Mouse (Mus musculus) embryonic facial prominence, embryonic 10.5 days (tissue): ENCODE data around the gene Sfxn3. TPM values are rescaled to one million over a fixed set of nuclear protein-coding genes. Genes with fewer than 3 reads are reported as not detected.

ENCODE experiments used
- DNase-seq: peaks from one replicate; pipeline ENCODE4 v3.0.0-alpha.2; 2017; ENCODE audit warnings: low spot score
- H3K27ac ChIP-seq: fragments of 300-500 bp; sonication (generic); replicated peaks from 2 replicates; pipeline ENCODE4 v1.5.1; 2016; ENCODE audit warnings: mild to moderate bottlenecking
- H3K27me3 ChIP-seq: fragments of 300-500 bp; sonication (generic); replicated peaks from 2 replicates; pipeline ENCODE4 v1.6.1; 2016; ENCODE audit warnings: low read depth, mild to moderate bottlenecking; ENCODE audit not compliant: poor library complexity, severe bottlenecking
- H3K36me3 ChIP-seq: fragments of 300-500 bp; sonication (generic); replicated peaks from 2 replicates; pipeline ENCODE4 v1.6.1; 2016; ENCODE audit warnings: mild to moderate bottlenecking, moderate library complexity
- H3K4me1 ChIP-seq: fragments of 300-500 bp; sonication (generic); 2 replicates; pipeline ENCODE4 v1.6.1; 2016
- H3K4me3 ChIP-seq: fragments of 300-500 bp; sonication (generic); 2 replicates; pipeline ENCODE4 v1.5.1; 2016; ENCODE audit warnings: mild to moderate bottlenecking, moderate library complexity
- H3K9me3 ChIP-seq: fragments of 300-500 bp; sonication (generic); 2 replicates; pipeline ENCODE4 v1.6.1; 2016; ENCODE audit warnings: mild to moderate bottlenecking
- WGBS: fragments of 180-500 bp; shearing (Covaris S2); methylation state at CpG from one replicate; pipeline ENCODE4 v1.1.7; 2016; 5-methylcytosine and 5-hydroxymethylcytosine counted together
- polyA plus RNA-seq: library from polyadenylated mRNA; unstranded; fragments of >200 nt; fragmentation: Nextera tagmentation; extraction: Ambion mirVana; gene quantifications from 2 replicates; pipeline ENCODE4 v1.2.1, GENCODE M21; 2016

Gene Sfxn3
- polyA plus RNA-seq, 1 experiment from 2014 or later, result 9.8 TPM

GRCm38 (mm10) chr19:45024775-45025174, 22.5 kb upstream of the Sfxn3 start:
- H3K4me3 ChIP-seq, result no peak overlapping the region
- no peaks in the 10 kb centered on the region for H3K27me3 ChIP-seq
- H3K4me1 ChIP-seq, result peaks cover 62% of the 10 kb centered on the region
- no peaks in the 10 kb centered on the region for H3K9me3 ChIP-seq
- 93% methylated on average over 20 of the region's 20 CpGs for WGBS
- H3K27ac ChIP-seq, result no peak overlapping the region
- peak; percentile 16 for DNase-seq
- peaks cover 98% of the 10 kb centered on the region for H3K36me3 ChIP-seq

GRCm38 (mm10) chr19:45025937-45026568, 21.2 kb upstream of the Sfxn3 start:
- peaks cover 87% of the 10 kb centered on the region for H3K36me3 ChIP-seq
- no peaks in the 10 kb centered on the region for H3K27me3 ChIP-seq
- H3K9me3 ChIP-seq, result no peaks in the 10 kb centered on the region
- 0 out of 2 replicates have a peak overlapping the region, but pooled peaks have one; percentile 5 for H3K4me3 ChIP-seq
- H3K4me1 ChIP-seq, result peaks cover 62% of the 10 kb centered on the region
- WGBS, result 91% methylated on average over 37 of the region's 37 CpGs
- H3K27ac ChIP-seq, result 0 out of 2 replicates have a peak overlapping the region, but pooled peaks have one; percentile 4
- peak; percentile 53 for DNase-seq

GRCm38 (mm10) chr19:45026958-45027670, 20.2 kb upstream of the Sfxn3 start:
- DNase-seq, result no peak
- 80% methylated on average over 6 of the region's 6 CpGs for WGBS
- Histone ChIP-seq H3K27ac (no peak overlapping the region), H3K4me1 (peaks cover 61% of the 10 kb centered on the region), H3K36me3 (peaks cover 77% of the 10 kb centered on the region), H3K9me3 (no peaks in the 10 kb centered on the region), H3K4me3 (no peak overlapping the region), H3K27me3 (no peaks in the 10 kb centered on the region)

- 0 out of 2 replicates have a peak, but pooled peaks cover under 1% of the 10 kb centered on the region for H3K27me3 ChIP-seq
- no peak overlapping the region for H3K4me3 ChIP-seq
- WGBS, result 74% methylated on average over 6 of the region's 6 CpGs
- DNase-seq, result no peak
- H3K27ac ChIP-seq, result 0 out of 2 replicates have a peak overlapping the region, but pooled peaks have one; percentile 25
- H3K4me1 ChIP-seq, result peaks cover 63% of the 10 kb centered on the region
- peaks cover 69% of the 10 kb centered on the region for H3K36me3 ChIP-seq
- no peaks in the 10 kb centered on the region for H3K9me3 ChIP-seq
Measured at GRCm38 (mm10) chr19:45027848-45028247, 19.5 kb upstream of the Sfxn3 start.

DNA sequence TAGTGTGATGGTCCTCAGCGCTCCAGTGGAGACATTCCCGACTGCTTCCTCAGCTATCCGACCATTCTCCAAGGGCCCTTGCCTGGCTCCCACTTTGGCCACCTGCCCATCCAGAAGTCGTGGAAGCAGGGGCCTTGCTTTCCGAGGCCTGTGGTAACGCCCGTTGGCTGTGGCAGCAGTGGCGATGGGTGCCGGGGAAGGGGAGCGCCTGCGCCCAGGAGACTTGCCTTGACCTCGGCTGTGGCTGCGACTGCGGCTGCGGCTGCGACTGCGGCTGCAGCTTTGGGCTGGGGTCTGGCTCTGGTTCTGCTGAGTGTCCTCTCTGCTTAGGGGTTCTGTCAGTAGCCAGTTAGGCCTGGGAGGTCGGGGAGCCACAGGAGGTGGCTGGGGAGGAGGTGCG, 18.6 kb upstream of the Sfxn3 start:
- no peak for DNase-seq
- WGBS, result 65% methylated on average over 19 of the region's 19 CpGs
- H3K9me3 ChIP-seq, result no peaks in the 10 kb centered on the region
- H3K4me1 ChIP-seq, result peaks cover 66% of the 10 kb centered on the region
- H3K27me3 ChIP-seq, result 0 out of 2 replicates have a peak, but pooled peaks cover 4% of the 10 kb centered on the region
- peaks cover 60% of the 10 kb centered on the region for H3K36me3 ChIP-seq
- peak overlapping the region; percentile 25; the same call in 1 of the 2 replicates for H3K27ac ChIP-seq
- peak overlapping the region; percentile 3; the same call in 1 of the 2 replicates for H3K4me3 ChIP-seq

GRCm38 (mm10) chr19:45029571-45029970, 17.7 kb upstream of the Sfxn3 start:
- Histone ChIP-seq H3K27ac (peak overlapping the region; percentile 40), H3K9me3 (no peaks in the 10 kb centered on the region), H3K27me3 (0 out of 2 replicates have a peak, but pooled peaks cover 4% of the 10 kb centered on the region), H3K36me3 (peaks cover 52% of the 10 kb centered on the region), H3K4me3 (no peak overlapping the region), H3K4me1 (peaks cover 67% of the 10 kb centered on the region)
- no peak for DNase-seq
- 54% methylated on average over 9 of the region's 9 CpGs for WGBS

- Histone ChIP-seq H3K4me3 (no peak overlapping the region), H3K27ac (peak overlapping the region; percentile 40; the same call in 1 of the 2 replicates), H3K4me1 (peaks cover 69% of the 10 kb centered on the region), H3K36me3 (peaks cover 47% of the 10 kb centered on the region), H3K27me3 (0 out of 2 replicates have a peak, but pooled peaks cover 4% of the 10 kb centered on the region), H3K9me3 (no peaks in the 10 kb centered on the region)
- DNase-seq, result peak; percentile 81
- 38% methylated on average over 8 of the region's 8 CpGs for WGBS
Measured at GRCm38 (mm10) chr19:45030111-45030510, 17.2 kb upstream of the Sfxn3 start.

DNA sequence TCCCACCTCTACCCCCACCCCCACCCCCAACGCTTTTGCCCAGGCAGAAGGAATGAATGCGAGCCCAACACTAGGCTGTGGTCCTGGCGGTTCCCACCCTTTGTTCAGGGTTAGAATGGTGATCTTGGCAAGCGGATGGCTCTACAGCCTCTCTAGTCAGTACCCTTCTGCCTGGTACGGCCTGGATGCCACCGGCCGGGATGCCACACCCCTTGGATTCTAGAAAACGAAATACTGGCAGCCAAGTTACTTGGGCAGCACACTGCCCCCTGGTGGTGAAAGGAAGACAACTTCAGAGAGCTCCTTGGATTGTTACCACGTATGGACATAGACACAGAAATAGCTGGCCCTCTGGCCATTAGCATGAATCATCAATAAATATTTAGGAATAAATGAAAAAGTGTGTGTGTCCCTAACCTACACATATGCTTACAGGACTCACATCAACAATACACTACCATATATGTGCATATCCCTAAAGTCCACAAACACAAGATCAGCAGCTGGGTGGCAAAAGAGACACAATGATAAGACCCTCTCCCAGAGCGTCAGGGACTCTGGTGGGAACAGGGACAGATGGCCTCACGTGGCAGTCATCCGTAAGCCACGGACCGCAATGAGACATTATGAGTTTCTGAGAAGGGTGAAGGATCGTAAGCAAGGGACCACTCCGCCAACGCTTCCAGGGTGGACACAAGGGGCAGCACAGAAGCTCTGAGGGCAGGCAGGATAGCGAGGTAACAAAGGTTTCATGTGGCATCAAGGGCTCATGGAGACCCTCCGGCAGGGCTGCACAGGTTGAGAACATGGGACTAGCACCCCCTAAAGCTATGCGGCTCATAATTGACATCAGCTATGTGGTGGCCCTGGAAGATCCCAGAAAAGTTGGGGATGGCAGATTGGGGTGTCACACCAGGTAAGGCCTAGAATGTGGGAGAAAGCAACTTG, 16.3 kb upstream of the Sfxn3 start:
- peaks cover 66% of the 10 kb centered on the region for H3K4me1 ChIP-seq
- H3K36me3 ChIP-seq, result peaks cover 38% of the 10 kb centered on the region
- H3K27me3 ChIP-seq, result peaks cover 9% of the 10 kb centered on the region
- WGBS, result 43% methylated on average over 20 of the region's 20 CpGs
- H3K9me3 ChIP-seq, result no peaks in the 10 kb centered on the region
- DNase-seq, result peak; percentile 79
- H3K27ac ChIP-seq, result no peak overlapping the region; the same call in 1 of the 2 replicates
- H3K4me3 ChIP-seq, result peak overlapping the region; percentile 27; the same call in 1 of the 2 replicates

DNA sequence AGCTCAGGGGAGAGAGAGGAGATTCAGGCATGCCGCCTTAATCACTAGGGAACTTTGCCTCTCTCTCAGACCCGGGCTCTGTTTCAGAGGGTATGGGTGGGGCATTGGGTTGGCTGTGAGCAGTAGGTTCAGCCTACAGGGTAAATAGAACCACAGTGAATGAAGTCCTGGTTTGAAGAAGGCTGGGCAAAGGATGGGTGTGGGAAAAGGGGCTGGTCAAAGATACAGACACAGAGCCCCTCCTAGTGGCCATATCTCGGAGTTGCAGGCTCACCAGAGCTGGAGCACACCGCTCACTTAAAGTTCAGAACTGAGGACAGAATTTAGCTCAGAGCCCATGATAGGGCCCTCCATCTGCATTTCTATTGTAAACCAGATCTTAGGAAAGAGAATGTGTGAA, 15.5 kb upstream of the Sfxn3 start:
- 19% methylated on average over 4 of the region's 4 CpGs for WGBS
- H3K4me1 ChIP-seq, result peaks cover 64% of the 10 kb centered on the region
- no peak overlapping the region for H3K27ac ChIP-seq
- H3K36me3 ChIP-seq, result peaks cover 30% of the 10 kb centered on the region
- peaks cover 17% of the 10 kb centered on the region for H3K27me3 ChIP-seq
- no peaks in the 10 kb centered on the region for H3K9me3 ChIP-seq
- peak; percentile 81 for DNase-seq
- H3K4me3 ChIP-seq, result no peak overlapping the region

GRCm38 (mm10) chr19:45032570-45033332, 14.6 kb upstream of the Sfxn3 start:
- Histone ChIP-seq H3K27me3 (peaks cover 22% of the 10 kb centered on the region), H3K27ac (no peak overlapping the region), H3K36me3 (peaks cover 20% of the 10 kb centered on the region), H3K9me3 (no peaks in the 10 kb centered on the region), H3K4me3 (no peak overlapping the region), H3K4me1 (peaks cover 69% of the 10 kb centered on the region)
- WGBS, result 55% methylated on average over 17 of the region's 17 CpGs
- no peak for DNase-seq

DNA sequence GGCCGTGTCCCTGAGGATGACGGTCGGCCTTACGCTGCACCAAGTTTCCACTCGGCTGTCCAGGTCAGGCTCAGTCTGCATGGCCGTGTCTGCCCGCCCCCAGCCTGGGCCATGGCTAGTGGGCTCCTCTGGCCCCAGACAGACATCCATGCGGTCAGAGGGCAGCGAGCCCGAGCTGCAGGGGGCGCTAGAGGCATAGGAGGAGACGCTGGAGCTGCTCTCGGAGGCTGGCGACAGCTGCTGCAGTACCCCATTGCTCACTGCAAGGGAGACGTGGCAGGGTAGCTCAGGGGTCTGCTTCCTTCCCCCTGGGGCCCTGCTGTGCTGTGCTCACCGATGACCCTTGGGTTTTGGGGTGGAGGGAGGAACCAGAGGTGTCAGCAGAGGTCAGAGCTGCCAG, 10.4 kb upstream of the Sfxn3 start:
- WGBS, result 27% methylated on average over 16 of the region's 16 CpGs
- Histone ChIP-seq H3K4me1 (peaks cover 44% of the 10 kb centered on the region), H3K9me3 (no peaks in the 10 kb centered on the region), H3K36me3 (no peaks in the 10 kb centered on the region), H3K27me3 (peaks cover 58% of the 10 kb centered on the region), H3K4me3 (peak overlapping the region; percentile 1; the same call in 1 of the 2 replicates), H3K27ac (no peak overlapping the region)
- peak; percentile 59 for DNase-seq
